Mouse (Mus musculus): ENCODE data around the gene Arpp19.

Arpp19 gene

GRCm38 (mm10) chr9:75102131-75102530, 64.7 kb downstream of the Arpp19 start:
- DNase-seq (ENCODE audit: low read depth): no peak
